Mouse (Mus musculus) kidney, adult 2 months (tissue): ENCODE results near the gene Emg1.

ENCODE experiments used
- CTCF ChIP-seq: fragments of 200-500 bp; conservative IDR thresholded peaks from 2 replicates; pipeline ENCODE4 v1.5.1; 2011; ENCODE audit warnings: low read depth, mild to moderate bottlenecking, control low read depth, low read length, moderate library complexity, mixed read lengths; ENCODE audit not compliant: insufficient read depth, insufficient read length
- POLR2A ChIP-seq: fragments of 200-500 bp; IDR thresholded peaks from one replicate; pipeline ENCODE4 v1.6.1; 2011; ENCODE audit warnings: low read depth, low read length, control low read depth

- TF ChIP-seq POLR2A (no peak), CTCF (no peak)
Measured at GRCm38 (mm10) chr6:124704417-124704816, 7.6 kb downstream of the Emg1 start.
